Mouse (Mus musculus): ENCODE data around the gene Clec16a. TPM values are rescaled to one million over a fixed set of nuclear protein-coding genes. Genes with fewer than 3 reads are reported as not detected.

Clec16a gene
- polyA plus RNA-seq, 1 experiment from 2014 or later = 32.5 TPM

Other genes starting within 250 kb of the Clec16a start
- gene Emp2, start 231.4 kb upstream of the Clec16a start, polyA plus RNA-seq (2014; fragmentation: Nextera tagmentation; extraction: Ambion mirVana) = 35.9 and 37.2 TPM in 2 replicates
- 0.32 and 0.97 TPM in 2 replicates for gene Tekt5, start 149.8 kb upstream of the Clec16a start, polyA plus RNA-seq (2014; fragmentation: Nextera tagmentation; extraction: Ambion mirVana)
- gene Nubp1, start 133.4 kb upstream of the Clec16a start, polyA plus RNA-seq (2014; fragmentation: Nextera tagmentation; extraction: Ambion mirVana) = 33.5 and 33.7 TPM in 2 replicates
- gene Tvp23a, start 98.0 kb upstream of the Clec16a start, polyA plus RNA-seq (2014; fragmentation: Nextera tagmentation; extraction: Ambion mirVana) = 2.3 and 3.0 TPM in 2 replicates
- gene Ciita, start 65.3 kb upstream of the Clec16a start, polyA plus RNA-seq (2014; fragmentation: Nextera tagmentation; extraction: Ambion mirVana) = 0.30 and 0.59 TPM in 2 replicates
- gene Dexi, start 2.3 kb upstream of the Clec16a start, polyA plus RNA-seq (2014; fragmentation: Nextera tagmentation; extraction: Ambion mirVana) = 27.1 and 29.0 TPM in 2 replicates
- gene Socs1, start 240.2 kb downstream of the Clec16a start, polyA plus RNA-seq (2014; fragmentation: Nextera tagmentation; extraction: Ambion mirVana) = 4.0 and 4.3 TPM in 2 replicates
- gene Tnp2, start 243.3 kb downstream of the Clec16a start, polyA plus RNA-seq (2014; fragmentation: Nextera tagmentation; extraction: Ambion mirVana) = not detected in 2 replicates
- gene Prm3, start 245.6 kb downstream of the Clec16a start, polyA plus RNA-seq (2014; fragmentation: Nextera tagmentation; extraction: Ambion mirVana) = not detected in 2 replicates